Mouse (Mus musculus) forebrain, embryonic 14.5 days (tissue): ENCODE measurements around the gene Ttll1. TPM values are rescaled to one million over a fixed set of nuclear protein-coding genes. Genes with fewer than 3 reads are reported as not detected.

Source experiments
- ATAC-seq: fragments of 200-750 bp; cut with Nextera tagmentation; 2 replicates; pipeline ENCODE4 v1.8.0; 2017; ENCODE audit warnings: mild to moderate bottlenecking, moderate library complexity
- DNase-seq: peaks from one replicate; pipeline ENCODE4 v3.0.0-alpha.2; 2015; ENCODE audit warnings: low spot score
- H3K27ac ChIP-seq: fragments of 300-500 bp; sonication (generic); 2 replicates; pipeline ENCODE4 v1.5.1; 2014; ENCODE audit warnings: low read depth, mild to moderate bottlenecking, control low read depth, low read length, moderate library complexity
- H3K27me3 ChIP-seq: fragments of 300-500 bp; sonication (generic); replicated peaks from 2 replicates; pipeline ENCODE4 v1.6.1; 2014; ENCODE audit warnings: low read length, control low read depth, mixed read lengths; ENCODE audit not compliant: control insufficient read depth, insufficient read depth
- H3K36me3 ChIP-seq: fragments of 300-500 bp; sonication (generic); 2 replicates; pipeline ENCODE4 v1.6.1; 2014; ENCODE audit warnings: low read length, control low read depth; ENCODE audit not compliant: control insufficient read depth, insufficient read depth
- H3K4me1 ChIP-seq: fragments of 300-500 bp; sonication (generic); 2 replicates; pipeline ENCODE4 v1.6.1; 2014; ENCODE audit warnings: antibody characterized with exemption, low read length, control low read depth; ENCODE audit not compliant: control insufficient read depth, insufficient read depth
- H3K4me2 ChIP-seq: fragments of 300-500 bp; sonication (generic); 2 replicates; pipeline ENCODE4 v1.6.1; 2014; ENCODE audit warnings: mild to moderate bottlenecking, control low read depth, low read length
- H3K4me3 ChIP-seq: fragments of 300-500 bp; sonication (generic); 2 replicates; pipeline ENCODE4 v1.5.1; 2014; ENCODE audit warnings: low read depth, low read length, control low read depth
- H3K9ac ChIP-seq: fragments of 300-500 bp; sonication (generic); 2 replicates; pipeline ENCODE4 v1.6.1; 2014; ENCODE audit warnings: mild to moderate bottlenecking, low read length, control low read depth, moderate library complexity
- H3K9me3 ChIP-seq: fragments of 300-500 bp; sonication (generic); replicated peaks from 2 replicates; pipeline ENCODE4 v1.6.1; 2016; ENCODE audit warnings: low read length, control low read depth, mixed read lengths; ENCODE audit not compliant: control insufficient read depth
- WGBS: fragments of 180-500 bp; shearing (Covaris S2); extraction: QIAGEN DNeasy Blood & Tissue Kit; methylation state at CpG from one replicate; pipeline ENCODE4 v1.1.7; 2014; 5-methylcytosine and 5-hydroxymethylcytosine counted together
- polyA plus RNA-seq: library from polyadenylated mRNA; unstranded; fragments of >200 nt; fragmentation: Nextera tagmentation; extraction: Ambion mirVana; gene quantifications from 2 replicates; pipeline ENCODE4 v1.2.1, GENCODE M21; 2014

Gene Ttll1
- polyA plus RNA-seq, 1 experiment from 2014 or later: 35.5 TPM

- Histone ChIP-seq H3K27ac (no peak overlapping the region), H3K36me3 (no peaks in the 10 kb centered on the region), H3K27me3 (no peaks in the 10 kb centered on the region), H3K4me2 (no peak overlapping the region), H3K4me3 (no peak overlapping the region), H3K9ac (no peak overlapping the region), H3K9me3 (no peaks in the 10 kb centered on the region), H3K4me1 (0 out of 2 replicates have a peak, but pooled peaks cover 2% of the 10 kb centered on the region)
- DNase-seq (peak; percentile 52), ATAC-seq (no peak)
- 67% methylated on average over 10 of the region's 10 CpGs for WGBS
Observed at GRCm38 (mm10) chr15:83447791-83448544, 62.7 kb downstream of the Ttll1 start.

DNA sequence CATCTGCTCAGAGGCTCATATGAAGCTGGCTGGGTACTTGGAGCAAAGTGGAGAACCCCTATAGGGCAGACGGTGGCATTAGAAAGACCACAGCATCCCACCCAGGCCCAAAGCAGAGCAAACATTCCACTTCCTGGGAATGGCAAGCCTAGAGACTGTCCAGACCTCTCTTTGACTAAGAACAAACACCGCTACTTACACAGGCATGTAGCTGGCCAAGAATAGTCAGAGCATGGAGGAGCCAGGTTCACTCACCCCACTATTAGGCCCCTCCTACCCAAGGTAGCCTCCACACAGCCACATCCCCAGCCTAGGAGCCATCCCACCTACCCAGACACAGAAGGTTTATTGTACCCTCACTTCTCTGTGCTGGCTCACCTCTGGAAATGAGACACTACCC lies 64.8 kb downstream of the Ttll1 start:
- Histone ChIP-seq H3K9ac (no peak overlapping the region), H3K36me3 (no peaks in the 10 kb centered on the region), H3K4me1 (0 out of 2 replicates have a peak, but pooled peaks cover 2% of the 10 kb centered on the region), H3K27ac (no peak overlapping the region), H3K27me3 (no peaks in the 10 kb centered on the region), H3K9me3 (no peaks in the 10 kb centered on the region), H3K4me3 (no peak overlapping the region), H3K4me2 (no peak overlapping the region)
- no peak for ATAC-seq
- no peak for DNase-seq
- WGBS: 87% methylated on average over 2 of the region's 2 CpGs

- H3K36me3 ChIP-seq: no peaks in the 10 kb centered on the region
- DNase-seq (no peak), ATAC-seq (no peak)
- H3K4me1 ChIP-seq: 0 out of 2 replicates have a peak, but pooled peaks cover 2% of the 10 kb centered on the region
- no peak overlapping the region for H3K27ac ChIP-seq
- no peak overlapping the region for H3K4me2 ChIP-seq
- peak overlapping the region; percentile 21; the same call in 1 of the 2 replicates for H3K9ac ChIP-seq
- H3K9me3 ChIP-seq: no peaks in the 10 kb centered on the region
- no peaks in the 10 kb centered on the region for H3K27me3 ChIP-seq
- H3K4me3 ChIP-seq: no peak overlapping the region
- 64% methylated on average over 5 of the region's 5 CpGs for WGBS
Observed at GRCm38 (mm10) chr15:83445383-83445782, 65.3 kb downstream of the Ttll1 start.

DNA sequence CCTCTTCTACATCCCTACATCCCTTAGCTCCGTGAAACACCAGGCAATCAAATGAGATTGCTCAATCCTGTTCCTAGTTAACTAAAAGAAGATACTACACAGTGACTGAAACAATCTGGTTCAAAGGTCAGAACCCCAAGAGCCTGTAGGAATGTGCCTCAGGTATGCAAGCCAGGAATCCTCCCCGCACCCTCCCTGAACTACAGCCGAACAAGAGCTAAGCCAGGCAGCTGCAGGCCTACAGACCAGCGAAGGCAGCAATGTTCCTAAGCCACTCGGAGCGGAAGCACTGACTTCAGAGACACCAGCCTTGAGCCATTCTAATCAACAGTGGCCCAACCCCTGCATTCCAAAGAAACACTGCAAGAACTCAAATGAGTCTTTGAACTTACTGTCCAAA lies 66.3 kb downstream of the Ttll1 start:
- 75% methylated on average over 6 of the region's 6 CpGs for WGBS
- H3K4me2 ChIP-seq: no peak overlapping the region
- H3K4me1 ChIP-seq: 0 out of 2 replicates have a peak, but pooled peaks cover 2% of the 10 kb centered on the region
- H3K9me3 ChIP-seq: no peaks in the 10 kb centered on the region
- no peak for ATAC-seq
- no peak for DNase-seq
- H3K27me3 ChIP-seq: no peaks in the 10 kb centered on the region
- no peak overlapping the region for H3K27ac ChIP-seq
- no peak overlapping the region for H3K4me3 ChIP-seq
- no peak overlapping the region for H3K9ac ChIP-seq
- H3K36me3 ChIP-seq: no peaks in the 10 kb centered on the region

GRCm38 (mm10) chr15:83442495-83443037 lies 68.1 kb downstream of the Ttll1 start:
- 0 out of 2 replicates have a peak, but pooled peaks cover 2% of the 10 kb centered on the region for H3K4me1 ChIP-seq
- 95% methylated on average over 4 of the region's 4 CpGs for WGBS
- ATAC-seq (no peak), DNase-seq (no peak)
- H3K4me2 ChIP-seq: no peak overlapping the region
- H3K36me3 ChIP-seq: no peaks in the 10 kb centered on the region
- no peak overlapping the region for H3K9ac ChIP-seq
- H3K27ac ChIP-seq: no peak overlapping the region
- no peak overlapping the region for H3K4me3 ChIP-seq
- no peaks in the 10 kb centered on the region for H3K9me3 ChIP-seq
- no peaks in the 10 kb centered on the region for H3K27me3 ChIP-seq

DNA sequence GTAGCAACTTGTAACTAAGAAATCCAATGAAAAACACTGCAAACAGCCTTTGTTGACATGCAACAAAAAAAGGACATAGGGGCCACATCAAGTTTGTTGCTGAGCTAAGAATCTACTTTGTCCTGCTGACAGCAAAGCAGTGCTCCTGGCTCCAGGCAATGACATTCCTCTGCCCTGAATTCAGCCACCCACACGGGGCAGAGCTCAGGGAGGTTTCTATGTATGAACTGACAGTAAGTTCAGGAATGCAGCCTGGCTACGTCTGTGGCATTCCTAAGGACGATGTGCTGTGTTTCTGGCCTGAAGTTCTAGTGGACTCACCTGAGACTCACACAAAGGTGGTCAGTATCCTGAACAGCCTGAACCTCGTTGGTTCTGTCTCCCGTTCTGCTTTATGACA lies 70.0 kb downstream of the Ttll1 start:
- H3K9ac ChIP-seq: no peak overlapping the region

GRCm38 (mm10) chr15:83436541-83436940 lies 74.2 kb downstream of the Ttll1 start:
- Histone ChIP-seq H3K9me3 (no peaks in the 10 kb centered on the region), H3K27ac (no peak overlapping the region), H3K36me3 (no peaks in the 10 kb centered on the region), H3K4me2 (no peak overlapping the region), H3K27me3 (no peaks in the 10 kb centered on the region), H3K4me1 (0 out of 2 replicates have a peak, but pooled peaks cover 2% of the 10 kb centered on the region), H3K9ac (no peak overlapping the region), H3K4me3 (no peak overlapping the region)
- WGBS: 85% methylated on average over 9 of the region's 9 CpGs
- no peak for ATAC-seq
- DNase-seq: no peak

More for the DNA sequence above, 70.0 kb downstream of the Ttll1 start:
- Histone ChIP-seq H3K4me1 (0 out of 2 replicates have a peak, but pooled peaks cover 2% of the 10 kb centered on the region), H3K9me3 (no peaks in the 10 kb centered on the region), H3K27ac (no peak overlapping the region), H3K27me3 (no peaks in the 10 kb centered on the region), H3K4me3 (no peak overlapping the region), H3K4me2 (no peak overlapping the region), H3K36me3 (no peaks in the 10 kb centered on the region)
- ATAC-seq (no peak), DNase-seq (no peak)
- 82% methylated on average over 5 of the region's 5 CpGs for WGBS

- Histone ChIP-seq H3K4me1 (0 out of 2 replicates have a peak, but pooled peaks cover 2% of the 10 kb centered on the region), H3K9me3 (no peaks in the 10 kb centered on the region), H3K27ac (no peak overlapping the region), H3K27me3 (no peaks in the 10 kb centered on the region), H3K36me3 (no peaks in the 10 kb centered on the region), H3K4me3 (no peak overlapping the region), H3K9ac (no peak overlapping the region), H3K4me2 (no peak overlapping the region)
- DNase-seq: peak; percentile 55
- WGBS: 66% methylated on average over 8 of the region's 8 CpGs
- no peak for ATAC-seq
Observed at GRCm38 (mm10) chr15:83435324-83436090, 75.2 kb downstream of the Ttll1 start.
